Mouse (Mus musculus): ENCODE data around the gene Gm21497. TPM values are rescaled to one million over a fixed set of nuclear protein-coding genes. Genes with fewer than 3 reads are reported as not detected.
"Not testable (repeated sequence)": the region's sequence is repeated elsewhere in the genome, so short reads cannot be mapped to it uniquely, and the experiment has no call there.

The Gm21497 gene
- not detected in 2 replicates for polyA plus RNA-seq (2015; fragmentation: Nextera tagmentation; extraction: Ambion mirVana)

GRCm38 (mm10) chrY:61646446-61646845 is at the start of gene Gm21497:
Gm21497 (plus strand) TSS chrY:61646746.
- H3K9me3 ChIP-seq (replicated peaks); H3K27me3 ChIP-seq; H3K4me3 ChIP-seq; ATAC-seq; H3K4me1 ChIP-seq; H3K36me3 ChIP-seq (ENCODE audit: poor library complexity, severe bottlenecking); H3K4me2 ChIP-seq; H3K9ac ChIP-seq; H3K27ac ChIP-seq: not testable (repeated sequence)
- no CpG with 5 or more reads among the region's 5 CpGs for WGBS

Measured in forebrain, embryonic 13.5 days (tissue).